Comparison of ENCODE assay signal across 25 mouse cellular contexts in genomic region chr3:27655042-27655441, GRCm38 (mm10). TPM values are rescaled to one million over a fixed set of nuclear protein-coding genes. Genes with fewer than 3 reads are reported as not detected.
A peak's percentile ranks its signal among the peaks of the same experiment; 100 is the strongest.
DNase-seq lines count a peak whose midpoint lies in the region; ATAC-seq and TF ChIP-seq lines count a peak whose summit lies in the region.
"Had no signal": no experiment of that assay in that cellular context is flagged by ENCODE, and none has a peak within 500 bp of the region (broad histone marks: within the 10 kb centered on the region; RNA-seq: fewer than 3 reads in every experiment).

No protein-coding gene starts in this region.

- TF ChIP-seq EP300 in heart, adult 2 months (IDR thresholded peaks at IDR 0.05; ENCODE audit: insufficient read depth, low read depth, low read length): no peak

- TF ChIP-seq POLR2A in heart, adult 2 months (IDR thresholded peaks at IDR 0.05; ENCODE audit: insufficient read depth, low read depth, low read length): no peak

- no peak for ATAC-seq in heart, embryonic 14.5 days (ENCODE audit: insufficient number of reproducible peaks, insufficient read depth, low FRiP score, low read depth)
- ATAC-seq in limb, embryonic 13.5 days (ENCODE audit: low FRiP score, low read depth): no peak
- no peak for ATAC-seq in limb, embryonic 15.5 days (ENCODE audit: insufficient number of reproducible peaks, low FRiP score, low TSS enrichment, low read depth)
- no peak for ATAC-seq in erythroid progenitor cell, adult 5-6 weeks (replicated peaks; ENCODE audit: low FRiP score, poor library complexity, severe bottlenecking)
- ATAC-seq: forebrain, embryonic 14.5 days; hindbrain, postnatal 0 days; intestine, embryonic 15.5 days; midbrain, embryonic 15.5 days had no signal

- H3K27ac ChIP-seq in heart, adult 2 months: peak overlapping the region; percentile 68
- H3K27ac ChIP-seq in heart, embryonic 14.5 days (replicated peaks in 1 of 2; ENCODE audit: control insufficient read depth in 1 of 2, insufficient read depth in 1 of 2, low read depth in 2 of 2, low read length in 2 of 2): peak overlapping the region; percentile 73 to 87; a peak in 3 of 4 replicates
- H3K27ac ChIP-seq in limb, embryonic 13.5 days: peak overlapping the region; percentile 55; the same call in 1 of the 2 replicates
- H3K27ac ChIP-seq in limb, embryonic 10.5 days: no peak overlapping the region
- H3K27ac ChIP-seq in limb, embryonic 15.5 days: peak overlapping the region; percentile 33
- H3K27ac ChIP-seq: hindbrain, embryonic 12.5 days; hindbrain, postnatal 0 days; intestine, embryonic 15.5 days; liver, embryonic 15.5 days; midbrain, embryonic 10.5 days; midbrain, embryonic 15.5 days; stomach, embryonic 15.5 days had no signal

- no peak for DNase-seq in heart, adult 2 months
- DNase-seq in heart, postnatal 10 days: no peak
- DNase-seq in heart, postnatal 14 days: no peak
- DNase-seq in limb, embryonic 10.5 days (ENCODE audit: low spot score): no peak
- DNase-seq: cerebellum, adult 2 months; cerebellum, postnatal 14 days; kidney, adult 9 months; kidney, postnatal 10 days; layer of hippocampus, postnatal 36 days; left cerebral cortex, postnatal 4 days; right cerebral cortex, postnatal 25 days; thymus, postnatal 14 days had no signal

- peaks cover 4% of the 10 kb centered on the region; the same call in 1 of the 2 replicates for H3K79me2 ChIP-seq in heart, adult 2 months (replicated peaks; ENCODE audit: control insufficient read depth, insufficient read depth, low read length)

- peaks cover 34% of the 10 kb centered on the region for H3K4me1 ChIP-seq in heart, adult 2 months (ENCODE audit: control insufficient read depth, insufficient read depth, low read length)
- peaks cover 43 to 87% of the 10 kb centered on the region in 2 experiments for H3K4me1 ChIP-seq in heart, embryonic 14.5 days (ENCODE audit: control insufficient read depth in 2 of 2, insufficient read depth in 2 of 2, low read length in 2 of 2)
- H3K4me1 ChIP-seq in limb, embryonic 13.5 days: peaks cover 84% of the 10 kb centered on the region
- H3K4me1 ChIP-seq in limb, embryonic 10.5 days: peaks cover 20% of the 10 kb centered on the region; the same call in 1 of the 2 replicates
- peaks cover 72% of the 10 kb centered on the region for H3K4me1 ChIP-seq in limb, embryonic 15.5 days

- H3K9me3 ChIP-seq in heart, embryonic 14.5 days (ENCODE audit: control insufficient read depth, low read length): no peaks in the 10 kb centered on the region
- H3K9me3 ChIP-seq in limb, embryonic 13.5 days: no peaks in the 10 kb centered on the region
- H3K9me3 ChIP-seq in limb, embryonic 10.5 days (replicated peaks): no peaks in the 10 kb centered on the region
- no peaks in the 10 kb centered on the region for H3K9me3 ChIP-seq in limb, embryonic 15.5 days
- H3K9me3 ChIP-seq: G1E; hindbrain, embryonic 12.5 days; intestine, embryonic 15.5 days; liver, embryonic 15.5 days; midbrain, embryonic 10.5 days; midbrain, embryonic 15.5 days; stomach, embryonic 15.5 days had no signal

- 0 out of 2 replicates have a peak overlapping the region, but pooled peaks have one; percentile 13 for H3K4me2 ChIP-seq in heart, embryonic 14.5 days (ENCODE audit: low read length)
- no peak overlapping the region; the same call in 1 of the 2 replicates for H3K4me2 ChIP-seq in limb, embryonic 13.5 days (replicated peaks)
- H3K4me2 ChIP-seq in limb, embryonic 15.5 days: no peak overlapping the region
- H3K4me2 ChIP-seq: hindbrain, embryonic 12.5 days; intestine, embryonic 15.5 days; liver, embryonic 15.5 days; midbrain, embryonic 15.5 days; stomach, embryonic 15.5 days had no signal

- no peak overlapping the region for H3K4me3 ChIP-seq in heart, adult 2 months
- no peak overlapping the region for H3K4me3 ChIP-seq in heart, embryonic 14.5 days (ENCODE audit: control insufficient read depth in 1 of 2, insufficient read depth in 1 of 2, low read depth in 1 of 2, low read length in 2 of 2)
- H3K4me3 ChIP-seq in limb, embryonic 13.5 days: no peak overlapping the region
- no peak overlapping the region for H3K4me3 ChIP-seq in limb, embryonic 10.5 days
- no peak overlapping the region for H3K4me3 ChIP-seq in limb, embryonic 15.5 days
- H3K4me3 ChIP-seq: hindbrain, embryonic 12.5 days; intestine, embryonic 15.5 days; liver, embryonic 15.5 days; midbrain, embryonic 10.5 days; midbrain, embryonic 15.5 days; stomach, embryonic 15.5 days had no signal

- no peaks in the 10 kb centered on the region for H3K27me3 ChIP-seq in heart, adult 2 months (ENCODE audit: control insufficient read depth, insufficient read depth, low read length)
- no peaks in the 10 kb centered on the region for H3K27me3 ChIP-seq in heart, embryonic 14.5 days (ENCODE audit: control insufficient read depth, insufficient read depth, low read length)
- no peaks in the 10 kb centered on the region for H3K27me3 ChIP-seq in limb, embryonic 13.5 days
- no peaks in the 10 kb centered on the region for H3K27me3 ChIP-seq in limb, embryonic 10.5 days (ENCODE audit: low read depth, poor library complexity, severe bottlenecking)
- H3K27me3 ChIP-seq in limb, embryonic 15.5 days: no peaks in the 10 kb centered on the region
- H3K27me3 ChIP-seq: hindbrain, embryonic 12.5 days; intestine, embryonic 15.5 days; liver, embryonic 15.5 days; midbrain, embryonic 15.5 days; stomach, embryonic 15.5 days had no signal

- intact Hi-C loops in heart, adult 2 months (cut with DNase I): loop anchor here (5.0 kb wide), 1 partner anchor 38 kb away; no protein-coding TSS in a partner anchor
- intact Hi-C loops in heart, postnatal 10 days (cut with DNase I): loop anchor here (5.0 kb wide), 1 partner anchor 52 kb away; no protein-coding TSS in a partner anchor
- intact Hi-C loops in heart, postnatal 14 days (cut with DNase I): loop anchor here (10.0 kb wide), 1 partner anchor 50 kb away; no protein-coding TSS in a partner anchor

- no peak overlapping the region for H3K9ac ChIP-seq in heart, adult 2 months (ENCODE audit: low read depth, low read length)
- no peak overlapping the region; the same call in 1 of the 2 replicates for H3K9ac ChIP-seq in heart, embryonic 14.5 days (ENCODE audit: low read length)
- no peak overlapping the region for H3K9ac ChIP-seq in limb, embryonic 13.5 days
- H3K9ac ChIP-seq in limb, embryonic 15.5 days: no peak overlapping the region
- H3K9ac ChIP-seq: hindbrain, embryonic 12.5 days; intestine, embryonic 15.5 days; liver, embryonic 15.5 days; midbrain, embryonic 15.5 days; stomach, embryonic 15.5 days had no signal

- WGBS in heart, adult 2 months: 73% methylated on average over 11 of the region's 11 CpGs
- 75% methylated on average over 11 of the region's 11 CpGs for WGBS in heart, embryonic 14.5 days
- 75% methylated on average over 11 of the region's 11 CpGs for WGBS in limb, embryonic 13.5 days
- WGBS in limb, embryonic 10.5 days: 86% methylated on average over 11 of the region's 11 CpGs
- 72% methylated on average over 11 of the region's 11 CpGs for WGBS in limb, embryonic 15.5 days

- TF ChIP-seq CTCF in heart, adult 2 months (IDR thresholded peaks at IDR 0.05): no peak

- peaks cover 3% of the 10 kb centered on the region for H3K36me3 ChIP-seq in heart, adult 2 months (ENCODE audit: control insufficient read depth, insufficient read depth, low read length)
- H3K36me3 ChIP-seq in heart, embryonic 14.5 days (ENCODE audit: control insufficient read depth, insufficient read depth, low read length): no peaks in the 10 kb centered on the region
- no peaks in the 10 kb centered on the region for H3K36me3 ChIP-seq in limb, embryonic 13.5 days
- H3K36me3 ChIP-seq in limb, embryonic 10.5 days: no peaks in the 10 kb centered on the region
- H3K36me3 ChIP-seq in limb, embryonic 15.5 days: 0 out of 2 replicates have a peak, but pooled peaks cover 2% of the 10 kb centered on the region
- H3K36me3 ChIP-seq: G1E; hindbrain, embryonic 12.5 days; intestine, embryonic 15.5 days; liver, embryonic 15.5 days; midbrain, embryonic 10.5 days; midbrain, embryonic 15.5 days; stomach, embryonic 15.5 days had no signal

RNA-seq across cellular contexts. Expression of gene Fndc3b, which starts 56.1 kb away (rescaled TPM):
- total RNA-seq in heart, adult 2 months (2021): 10 to 100 TPM; 52.1 to 57.4 TPM
- polyA plus RNA-seq in heart, adult 2 months (2012; rRNA removed): 15.3 and 24.7 TPM in 2 replicates
- total RNA-seq in heart, postnatal 10 days (2021): 10 to 100 TPM; 77.3 to 95.8 TPM
- 25.8 and 29.0 TPM in 2 replicates for polyA plus RNA-seq in heart, embryonic 14.5 days (2014; fragmentation: Nextera tagmentation; extraction: Ambion mirVana)
- total RNA-seq in heart, postnatal 14 days (2021): 10 to 100 TPM; 73.2 to 79.0 TPM
- 31.4 and 32.1 TPM in 2 replicates for polyA plus RNA-seq in limb, embryonic 13.5 days (2015; fragmentation: Nextera tagmentation; extraction: Ambion mirVana)
- polyA plus RNA-seq in limb, embryonic 10.5 days (2016; fragmentation: Nextera tagmentation; extraction: Ambion mirVana): 8.5 and 9.7 TPM in 2 replicates
- polyA plus RNA-seq in limb, embryonic 15.5 days (2015; fragmentation: Nextera tagmentation; extraction: Ambion mirVana): 35.4 and 39.5 TPM in 2 replicates
- 1.3 and 1.4 TPM in 2 replicates for total RNA-seq in erythroid progenitor cell, adult 5-6 weeks (2015; ENCODE audit: low replicate concordance)
- total RNA-seq in erythroid progenitor cell, adult 5-6 weeks (2017; ENCODE audit: low replicate concordance): 1.3 and 1.8 TPM in 2 replicates
- polyA plus RNA-seq: G1E had no signal
